Mouse (Mus musculus): Measurements from ENCODE around the gene Synpo2. TPM values are rescaled to one million over a fixed set of nuclear protein-coding genes. Genes with fewer than 3 reads are reported as not detected.

Synpo2 gene
- polyA plus RNA-seq, 1 experiment from 2014 or later = 12.8 TPM

GRCm38 (mm10) chr3:123256181-123257101 is 20.5 kb upstream of the Synpo2 start:
- ATAC-seq (ENCODE audit: low read depth) (no peak), DNase-seq (ENCODE audit: low spot score) (no peak)
- Histone ChIP-seq H3K9me3 (ENCODE audit: control insufficient read depth, low read length) (no peaks in the 10 kb centered on the region), H3K4me3 (ENCODE audit: low read depth, low read length) (no peak overlapping the region), H3K27ac (replicated peaks; ENCODE audit: low read depth, low read length) (no peak overlapping the region), H3K9ac (ENCODE audit: low read depth, low read length) (no peak overlapping the region), H3K4me1 (ENCODE audit: control insufficient read depth, insufficient read depth, low read length) (no peaks in the 10 kb centered on the region), H3K4me2 (ENCODE audit: low read depth, low read length) (no peak overlapping the region), H3K27me3 (replicated peaks; ENCODE audit: control insufficient read depth, insufficient read depth, low read length) (no peaks in the 10 kb centered on the region), H3K36me3 (ENCODE audit: control insufficient read depth, insufficient read depth, low read length) (no peaks in the 10 kb centered on the region)
- 79% methylated on average over 11 of the region's 11 CpGs for WGBS

- Histone ChIP-seq H3K36me3 (ENCODE audit: control insufficient read depth, insufficient read depth, low read length) (no peaks in the 10 kb centered on the region), H3K27me3 (replicated peaks; ENCODE audit: control insufficient read depth, insufficient read depth, low read length) (no peaks in the 10 kb centered on the region), H3K4me3 (ENCODE audit: low read depth, low read length) (no peak overlapping the region), H3K4me1 (ENCODE audit: control insufficient read depth, insufficient read depth, low read length) (peaks cover 10% of the 10 kb centered on the region), H3K4me2 (ENCODE audit: low read depth, low read length) (no peak overlapping the region), H3K9me3 (ENCODE audit: control insufficient read depth, low read length) (no peaks in the 10 kb centered on the region), H3K27ac (replicated peaks; ENCODE audit: low read depth, low read length) (no peak overlapping the region), H3K9ac (ENCODE audit: low read depth, low read length) (no peak overlapping the region)
- peak; percentile 80 for DNase-seq (ENCODE audit: low spot score)
- 20% methylated on average over 4 of the region's 4 CpGs for WGBS
- ATAC-seq (ENCODE audit: low read depth) = no peak
Measured at GRCm38 (mm10) chr3:123245646-123246045, 9.7 kb upstream of the Synpo2 start.

- H3K4me1 ChIP-seq (ENCODE audit: control insufficient read depth, insufficient read depth, low read length) = peaks cover 10% of the 10 kb centered on the region
- H3K27me3 ChIP-seq (replicated peaks; ENCODE audit: control insufficient read depth, insufficient read depth, low read length) = no peaks in the 10 kb centered on the region
- H3K9ac ChIP-seq (ENCODE audit: low read depth, low read length) = no peak overlapping the region
- ATAC-seq (ENCODE audit: low read depth) (no peak), DNase-seq (ENCODE audit: low spot score) (no peak)
- H3K36me3 ChIP-seq (ENCODE audit: control insufficient read depth, insufficient read depth, low read length) = no peaks in the 10 kb centered on the region
- WGBS = 25% methylated on average over 5 of the region's 5 CpGs
- H3K4me2 ChIP-seq (ENCODE audit: low read depth, low read length) = no peak overlapping the region
- no peaks in the 10 kb centered on the region for H3K9me3 ChIP-seq (ENCODE audit: control insufficient read depth, low read length)
- no peak overlapping the region for H3K27ac ChIP-seq (replicated peaks; ENCODE audit: low read depth, low read length)
- no peak overlapping the region for H3K4me3 ChIP-seq (ENCODE audit: low read depth, low read length)
Measured at GRCm38 (mm10) chr3:123244376-123244775, 8.4 kb upstream of the Synpo2 start.

- Histone ChIP-seq H3K9me3 (ENCODE audit: control insufficient read depth, low read length) (no peaks in the 10 kb centered on the region), H3K36me3 (ENCODE audit: control insufficient read depth, insufficient read depth, low read length) (no peaks in the 10 kb centered on the region), H3K9ac (ENCODE audit: low read depth, low read length) (no peak overlapping the region), H3K4me1 (ENCODE audit: control insufficient read depth, insufficient read depth, low read length) (peaks cover 13% of the 10 kb centered on the region), H3K27me3 (replicated peaks; ENCODE audit: control insufficient read depth, insufficient read depth, low read length) (no peaks in the 10 kb centered on the region), H3K4me3 (ENCODE audit: low read depth, low read length) (no peak overlapping the region), H3K27ac (replicated peaks; ENCODE audit: low read depth, low read length) (no peak overlapping the region), H3K4me2 (ENCODE audit: low read depth, low read length) (no peak overlapping the region)
- ATAC-seq (ENCODE audit: low read depth) (no peak), DNase-seq (ENCODE audit: low spot score) (no peak)
Measured at GRCm38 (mm10) chr3:123237446-123237845, 1.5 kb upstream of the Synpo2 start.

- Histone ChIP-seq H3K27ac (replicated peaks; ENCODE audit: low read depth, low read length) (no peak overlapping the region), H3K9ac (ENCODE audit: low read depth, low read length) (no peak overlapping the region), H3K4me3 (ENCODE audit: low read depth, low read length) (no peak overlapping the region), H3K36me3 (ENCODE audit: control insufficient read depth, insufficient read depth, low read length) (no peaks in the 10 kb centered on the region), H3K4me2 (ENCODE audit: low read depth, low read length) (peak overlapping the region; percentile 79), H3K27me3 (replicated peaks; ENCODE audit: control insufficient read depth, insufficient read depth, low read length) (no peaks in the 10 kb centered on the region), H3K9me3 (ENCODE audit: control insufficient read depth, low read length) (no peaks in the 10 kb centered on the region), H3K4me1 (ENCODE audit: control insufficient read depth, insufficient read depth, low read length) (peaks cover 13% of the 10 kb centered on the region)
- 17% methylated on average over 7 of the region's 7 CpGs for whole genome bisulfite sequencing
- DNase-seq (ENCODE audit: low spot score) (peak; percentile 65), ATAC-seq (ENCODE audit: low read depth) (peak; percentile 73)
Measured at GRCm38 (mm10) chr3:123237039-123237438, 1.1 kb upstream of the Synpo2 start.

GRCm38 (mm10) chr3:123235495-123235894 is 454 bp downstream of the Synpo2 start:
- Histone ChIP-seq H3K36me3 (ENCODE audit: control insufficient read depth, insufficient read depth, low read length) (no peaks in the 10 kb centered on the region), H3K4me2 (ENCODE audit: low read depth, low read length) (peak overlapping the region; percentile 79), H3K27me3 (replicated peaks; ENCODE audit: control insufficient read depth, insufficient read depth, low read length) (no peaks in the 10 kb centered on the region), H3K9me3 (ENCODE audit: control insufficient read depth, low read length) (no peaks in the 10 kb centered on the region), H3K27ac (replicated peaks; ENCODE audit: low read depth, low read length) (no peak overlapping the region), H3K4me1 (ENCODE audit: control insufficient read depth, insufficient read depth, low read length) (peaks cover 13% of the 10 kb centered on the region), H3K9ac (ENCODE audit: low read depth, low read length) (peak overlapping the region; percentile 59), H3K4me3 (ENCODE audit: low read depth, low read length) (peak overlapping the region; percentile 54)
- no peak for ATAC-seq (ENCODE audit: low read depth)
- DNase-seq (ENCODE audit: low spot score) = no peak
- WGBS = 16% methylated on average over 7 of the region's 7 CpGs

- ATAC-seq (ENCODE audit: low read depth) = no peak
- peak overlapping the region; percentile 21; the same call in 1 of the 2 replicates for H3K4me2 ChIP-seq (ENCODE audit: low read depth, low read length)
Measured at GRCm38 (mm10) chr3:123234191-123234836, 1.6 kb downstream of the Synpo2 start.

GRCm38 (mm10) chr3:123231639-123232038 is 4.3 kb downstream of the Synpo2 start:
- H3K4me1 ChIP-seq (ENCODE audit: control insufficient read depth, insufficient read depth, low read length) = peaks cover 5% of the 10 kb centered on the region
- WGBS = 83% methylated on average over 2 of the region's 2 CpGs
- H3K27ac ChIP-seq (replicated peaks; ENCODE audit: low read depth, low read length) = no peak overlapping the region
- no peaks in the 10 kb centered on the region for H3K9me3 ChIP-seq (ENCODE audit: control insufficient read depth, low read length)
- no peak for ATAC-seq (ENCODE audit: low read depth)
- H3K36me3 ChIP-seq (ENCODE audit: control insufficient read depth, insufficient read depth, low read length) = no peaks in the 10 kb centered on the region
- no peak overlapping the region for H3K9ac ChIP-seq (ENCODE audit: low read depth, low read length)
- H3K4me2 ChIP-seq (ENCODE audit: low read depth, low read length) = no peak overlapping the region
- H3K27me3 ChIP-seq (replicated peaks; ENCODE audit: control insufficient read depth, insufficient read depth, low read length) = no peaks in the 10 kb centered on the region
- no peak overlapping the region for H3K4me3 ChIP-seq (ENCODE audit: low read depth, low read length)
- no peak for DNase-seq (ENCODE audit: low spot score)

More at GRCm38 (mm10) chr3:123234191-123234836, 1.6 kb downstream of the Synpo2 start:
- WGBS = 38% methylated on average over 16 of the region's 16 CpGs
- peak; percentile 74 for DNase-seq (ENCODE audit: low spot score)
- Histone ChIP-seq H3K4me1 (ENCODE audit: control insufficient read depth, insufficient read depth, low read length) (peaks cover 13% of the 10 kb centered on the region), H3K4me3 (ENCODE audit: low read depth, low read length) (peak overlapping the region; percentile 20; the same call in 1 of the 2 replicates), H3K9ac (ENCODE audit: low read depth, low read length) (0 out of 2 replicates have a peak overlapping the region, but pooled peaks have one; percentile 14), H3K9me3 (ENCODE audit: control insufficient read depth, low read length) (no peaks in the 10 kb centered on the region), H3K27me3 (replicated peaks; ENCODE audit: control insufficient read depth, insufficient read depth, low read length) (no peaks in the 10 kb centered on the region), H3K36me3 (ENCODE audit: control insufficient read depth, insufficient read depth, low read length) (no peaks in the 10 kb centered on the region), H3K27ac (replicated peaks; ENCODE audit: low read depth, low read length) (no peak overlapping the region)
